Mouse (Mus musculus) T-cell, adult 66 days (primary cell): ENCODE measurements around the gene D6Ertd527e. TPM values are rescaled to one million over a fixed set of nuclear protein-coding genes. Genes with fewer than 3 reads are reported as not detected.

Source experiments
- total RNA-seq, 2 experiments: library from RNA; stranded (reverse); gene quantifications; 3 replicates in 1 of 2; 4 replicates in 1 of 2; pipeline ENCODE4 v1.2.4; 2023

The D6Ertd527e gene
- under 1 TPM in 1 of 2 experiments, not detected in 1; 0.41 TPM for total RNA-seq

GRCm38 (mm10) chr6:87104123-87104796 lies at the start of gene D6Ertd527e:
TSS of gene D6Ertd527e (plus strand) at chr6:87104746.

Other genes with a start within 250 kb of the D6Ertd527e start
- 10 to 100 TPM; 42.9 to 44.7 TPM for gene Nfu1, start 95.5 kb upstream of the D6Ertd527e start, total RNA-seq
- gene Gfpt1, start 61.9 kb upstream of the D6Ertd527e start, total RNA-seq: 10 to 100 TPM; 38.0 to 40.1 TPM
- gene Antxr1, start 231.1 kb downstream of the D6Ertd527e start, total RNA-seq: not detected
- not detected for gene Gkn1, start 246.2 kb downstream of the D6Ertd527e start, total RNA-seq